Mouse (Mus musculus): ENCODE measurements around the gene Keap1.

Gene Keap1

DNA sequence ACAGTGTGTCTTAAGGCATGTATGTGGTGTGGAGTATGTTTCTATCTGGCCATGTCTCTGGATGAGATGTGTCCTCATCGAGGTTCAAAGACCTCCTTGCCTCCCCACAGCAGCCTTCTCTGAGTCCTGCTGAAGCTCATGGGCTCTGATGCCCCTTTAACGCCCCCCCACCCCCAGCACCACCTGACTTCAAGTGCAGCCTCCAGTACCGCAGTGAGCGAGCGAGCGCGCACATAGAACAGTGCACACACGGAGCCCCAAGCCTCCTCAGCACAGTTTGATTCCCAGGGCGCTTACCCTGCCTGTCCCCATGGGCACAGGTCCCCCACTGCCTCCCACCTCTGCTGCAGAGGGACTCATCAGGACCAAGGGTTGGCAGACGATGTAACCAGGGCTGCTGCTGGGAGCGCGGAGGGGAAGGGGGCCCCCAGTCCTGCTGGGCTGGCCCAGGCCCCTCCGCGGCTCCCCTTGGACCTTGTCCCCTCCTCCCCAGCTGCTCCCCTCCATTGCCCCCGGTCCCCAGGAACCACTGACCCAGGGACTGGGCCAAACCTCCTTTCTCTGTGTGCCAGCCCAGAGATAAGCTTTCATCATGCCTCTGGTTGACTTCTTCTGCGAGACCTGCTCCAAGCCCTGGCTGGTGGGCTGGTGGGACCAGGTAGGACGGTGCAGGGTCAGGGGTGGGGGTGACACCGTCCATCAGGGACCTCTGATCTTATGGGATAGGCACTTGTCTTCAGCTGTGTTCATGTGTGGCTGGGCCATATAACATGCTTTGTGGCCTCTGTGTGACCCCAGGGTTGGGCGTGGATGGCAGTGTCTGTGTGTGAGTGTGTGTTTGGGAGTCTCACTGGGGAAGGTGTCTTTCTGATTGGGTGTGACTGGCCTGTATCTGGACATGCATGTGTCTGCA, 42.4 kb downstream of the Keap1 start:
- DNase-seq (ENCODE audit: low spot score in 2 of 2): no peak

DNA sequence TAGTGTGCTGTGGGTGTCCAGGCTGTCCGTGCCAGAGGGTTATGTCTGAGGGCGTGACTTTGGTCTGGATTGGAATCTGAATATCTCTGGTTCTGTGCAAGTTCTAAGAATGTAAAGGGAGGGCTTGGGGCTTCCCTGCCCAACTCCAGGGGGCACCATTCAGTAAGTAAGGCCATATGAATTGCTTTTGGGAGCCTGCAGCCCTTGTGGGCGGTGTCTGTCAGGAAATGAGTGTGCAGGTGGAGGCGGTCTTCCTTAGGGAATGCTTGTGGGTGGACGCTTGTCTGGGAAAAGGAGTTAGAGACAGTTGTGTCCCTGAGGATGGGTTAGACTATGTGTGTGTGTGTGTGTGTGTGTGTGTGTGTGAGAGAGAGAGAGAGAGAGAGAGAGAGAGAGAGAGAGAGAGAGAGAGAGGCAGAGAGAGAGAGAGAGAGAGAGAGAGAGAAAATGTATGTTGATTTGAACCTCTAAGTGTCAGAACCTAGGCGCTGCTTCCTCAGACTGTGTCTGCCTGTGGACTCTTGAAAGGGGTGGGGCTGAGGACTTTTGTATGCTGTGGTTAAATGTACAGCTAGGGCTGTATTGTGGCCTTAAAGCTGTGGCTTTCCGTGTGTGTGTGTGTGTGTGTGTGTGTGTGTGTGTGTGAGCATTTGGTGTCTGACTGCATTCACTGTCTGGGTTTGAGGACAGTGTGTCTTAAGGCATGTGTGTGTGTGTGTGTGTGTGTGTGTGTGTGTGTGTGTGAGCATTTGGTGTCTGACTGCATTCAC, 43.2 kb downstream of the Keap1 start:
- DNase-seq (ENCODE audit: low spot score in 2 of 2): peak; percentile 37 to 48

DNA sequence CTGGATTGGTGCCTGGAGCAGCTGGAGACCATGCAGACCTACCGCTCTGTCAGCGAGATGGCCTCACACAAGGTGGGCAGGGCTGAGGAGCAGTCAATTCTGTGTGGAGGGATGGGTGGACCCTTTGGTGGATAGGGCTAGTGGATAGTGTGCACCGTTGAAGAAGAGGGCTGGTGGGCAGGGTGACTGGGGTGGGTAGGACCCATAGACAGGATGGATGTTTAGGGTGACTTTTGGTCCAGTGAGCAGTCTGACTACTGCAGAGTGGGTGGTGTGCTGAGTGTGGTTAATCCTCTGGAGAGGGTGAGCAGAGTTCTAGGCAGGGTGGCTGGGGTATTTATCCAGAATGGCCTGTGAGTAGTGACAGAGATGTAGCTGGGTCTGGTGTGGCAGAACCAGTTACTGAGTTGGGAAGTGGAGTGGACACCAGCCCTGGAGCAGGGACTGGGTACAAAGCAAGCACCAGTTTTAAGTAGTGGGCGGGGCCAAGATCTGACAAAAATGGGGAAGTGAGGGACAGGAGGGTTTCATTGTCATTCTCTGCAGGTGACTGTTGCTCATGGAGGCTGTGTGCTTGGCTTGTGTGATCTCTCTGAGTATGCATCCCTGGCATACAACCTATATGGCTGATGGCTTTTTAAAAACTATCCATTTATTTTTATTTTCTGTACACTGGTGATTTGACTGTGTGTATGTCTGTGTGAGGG, 44.2 kb downstream of the Keap1 start:
- peak in 1 of 2 experiments; percentile 56 for DNase-seq (ENCODE audit: low spot score in 2 of 2)

DNA sequence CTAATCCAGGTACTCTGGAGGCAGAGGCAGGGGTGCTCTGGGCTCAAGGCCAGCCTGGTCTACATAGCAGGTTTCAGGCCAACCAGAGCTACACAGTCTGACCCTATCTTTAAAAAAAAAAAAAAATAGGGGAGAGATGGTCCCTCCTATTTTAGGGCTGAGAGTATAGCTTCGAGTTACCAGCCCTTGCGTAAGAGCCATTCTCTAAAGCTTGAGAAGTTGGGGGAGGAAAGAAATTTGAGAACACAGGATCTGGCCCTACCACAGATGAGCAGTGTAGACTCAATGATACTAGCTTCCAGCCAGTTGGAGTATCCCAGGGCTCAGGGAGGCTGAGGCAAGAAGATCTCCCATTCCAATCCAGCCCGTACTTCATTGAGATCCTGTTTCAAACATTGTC, 45.4 kb downstream of the Keap1 start:
- no peak for DNase-seq (ENCODE audit: low spot score in 2 of 2)

DNA sequence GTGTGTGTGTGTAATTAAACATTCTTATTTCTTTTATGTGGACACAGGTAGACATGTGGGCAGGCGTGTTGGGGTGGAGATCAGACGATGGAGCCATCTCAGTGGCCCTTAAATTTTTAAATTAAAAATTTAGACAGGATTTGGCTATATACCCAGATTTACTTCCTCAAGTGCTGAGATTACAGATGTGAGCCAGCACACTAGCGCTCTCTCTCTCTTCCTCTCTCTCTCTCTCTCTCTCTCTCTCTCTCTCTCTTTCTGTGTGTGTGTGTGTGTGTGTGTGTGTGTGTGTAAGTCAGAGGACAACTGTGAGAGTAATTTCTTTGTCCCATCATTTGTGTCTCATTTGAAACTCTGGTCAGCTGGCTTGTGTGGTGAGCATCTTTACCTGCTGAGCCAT, 48.5 kb downstream of the Keap1 start:
- DNase-seq (ENCODE audit: low spot score in 2 of 2): no peak

DNA sequence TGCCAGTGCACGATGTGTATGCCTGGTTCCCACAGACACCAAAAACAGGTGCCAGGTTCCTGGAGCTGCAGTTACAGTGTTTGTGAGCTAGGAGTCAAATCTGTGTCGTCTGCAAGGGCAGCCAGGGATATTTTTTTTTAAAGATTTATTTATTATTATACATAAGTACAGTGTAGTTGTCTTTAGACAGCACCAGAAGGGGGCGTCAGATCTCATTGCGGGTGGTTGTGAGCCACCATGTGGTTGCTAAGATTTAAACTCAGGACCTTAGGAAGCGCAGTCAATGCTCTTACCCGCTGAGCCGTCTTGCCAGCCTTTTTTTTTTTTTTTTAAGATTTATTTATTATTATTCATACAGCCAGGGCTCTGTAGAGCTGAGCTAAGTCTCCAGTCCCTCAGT, 49.3 kb downstream of the Keap1 start:
- DNase-seq (ENCODE audit: low spot score in 2 of 2): peak in 1 of 2 experiments; percentile 59

DNA sequence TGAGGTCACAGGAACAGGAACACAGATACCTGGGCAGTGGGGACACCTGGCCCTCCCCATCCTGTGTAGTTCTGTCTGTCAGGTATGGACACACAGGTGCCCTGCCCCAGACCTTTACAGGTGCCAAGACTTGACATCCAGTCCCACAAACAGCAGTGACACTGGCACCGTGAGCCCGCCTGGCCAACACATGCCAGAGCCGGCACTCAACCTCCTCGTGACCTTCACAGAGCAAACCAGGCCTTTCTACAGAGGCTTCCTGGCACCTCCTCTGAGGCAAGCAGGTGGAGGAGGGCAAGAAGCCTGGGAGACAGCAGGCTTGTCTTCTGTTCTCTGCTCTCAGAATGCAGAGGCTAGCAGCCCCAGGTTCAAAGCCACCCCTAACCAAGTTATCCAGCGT, 53.7 kb downstream of the Keap1 start:
- DNase-seq (ENCODE audit: low spot score in 2 of 2): no peak

DNA sequence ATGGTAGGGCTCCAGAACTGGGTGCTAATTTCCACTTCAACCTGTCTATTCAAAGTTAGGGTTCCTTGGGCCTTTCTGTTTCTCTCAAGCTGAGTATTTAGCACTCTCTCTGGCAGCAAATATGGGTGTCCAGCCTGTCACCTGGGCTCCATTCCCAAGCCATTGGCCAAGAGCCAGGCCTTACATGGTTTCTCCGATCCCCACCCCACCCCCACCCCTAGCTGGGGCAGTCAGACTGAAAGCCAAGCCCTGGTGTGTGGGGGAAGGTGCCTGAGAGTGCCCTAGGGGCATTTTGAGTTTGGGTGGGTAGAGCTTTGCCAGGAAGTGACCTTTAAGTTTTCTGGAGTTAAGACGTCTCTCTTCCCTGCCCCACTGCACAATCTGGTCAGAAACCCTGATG, 54.4 kb downstream of the Keap1 start:
- no peak for DNase-seq (ENCODE audit: low spot score in 2 of 2)

DNA sequence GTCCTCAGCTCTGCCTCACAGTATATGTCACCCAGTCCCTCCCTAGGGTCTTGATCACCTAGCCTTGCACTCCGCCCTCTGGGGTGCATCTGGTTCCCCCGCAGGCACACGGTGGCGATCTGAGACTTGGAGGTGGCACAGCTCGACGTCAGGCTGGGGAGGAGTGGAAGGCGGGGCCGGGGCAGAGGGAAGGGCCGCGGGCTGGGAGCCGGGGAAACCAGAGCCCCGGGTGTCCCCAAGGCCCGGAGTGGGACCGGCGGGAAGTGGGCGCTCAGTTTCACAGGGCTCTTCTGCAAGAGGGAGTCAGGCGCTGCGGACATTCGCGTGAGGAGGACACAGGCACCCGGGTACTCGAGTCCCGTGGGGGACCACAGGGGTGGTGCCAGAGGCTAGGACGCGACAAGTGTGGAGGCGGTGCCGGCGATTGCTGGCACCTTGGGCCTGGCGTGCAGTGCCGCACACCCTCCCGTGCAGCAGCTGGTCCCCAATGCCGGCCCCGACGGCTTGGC, 55.2 kb downstream of the Keap1 start:
- DNase-seq (ENCODE audit: low spot score in 2 of 2): peak; percentile 55 to 58

DNA sequence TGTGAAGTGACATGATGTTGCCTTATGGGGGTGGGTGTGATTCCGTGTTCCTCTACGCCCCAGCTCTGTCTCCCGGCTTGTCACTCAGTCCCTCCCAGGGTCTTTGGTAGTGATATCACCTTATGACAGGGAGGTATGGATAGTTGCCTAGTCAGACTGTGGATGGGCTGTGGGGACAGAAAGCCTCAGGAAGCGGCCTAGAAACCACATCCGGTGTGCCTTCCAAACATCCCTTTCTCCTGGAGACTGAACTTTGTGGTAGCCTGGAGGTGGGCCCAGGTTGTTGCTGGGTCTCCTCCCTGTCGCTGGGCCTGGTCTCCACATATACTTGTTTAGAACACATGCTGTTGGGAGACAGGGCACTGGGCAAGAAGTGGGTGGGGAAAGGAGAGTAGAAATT, 55.7 kb downstream of the Keap1 start:
- DNase-seq (ENCODE audit: low spot score in 2 of 2): no peak

DNA sequence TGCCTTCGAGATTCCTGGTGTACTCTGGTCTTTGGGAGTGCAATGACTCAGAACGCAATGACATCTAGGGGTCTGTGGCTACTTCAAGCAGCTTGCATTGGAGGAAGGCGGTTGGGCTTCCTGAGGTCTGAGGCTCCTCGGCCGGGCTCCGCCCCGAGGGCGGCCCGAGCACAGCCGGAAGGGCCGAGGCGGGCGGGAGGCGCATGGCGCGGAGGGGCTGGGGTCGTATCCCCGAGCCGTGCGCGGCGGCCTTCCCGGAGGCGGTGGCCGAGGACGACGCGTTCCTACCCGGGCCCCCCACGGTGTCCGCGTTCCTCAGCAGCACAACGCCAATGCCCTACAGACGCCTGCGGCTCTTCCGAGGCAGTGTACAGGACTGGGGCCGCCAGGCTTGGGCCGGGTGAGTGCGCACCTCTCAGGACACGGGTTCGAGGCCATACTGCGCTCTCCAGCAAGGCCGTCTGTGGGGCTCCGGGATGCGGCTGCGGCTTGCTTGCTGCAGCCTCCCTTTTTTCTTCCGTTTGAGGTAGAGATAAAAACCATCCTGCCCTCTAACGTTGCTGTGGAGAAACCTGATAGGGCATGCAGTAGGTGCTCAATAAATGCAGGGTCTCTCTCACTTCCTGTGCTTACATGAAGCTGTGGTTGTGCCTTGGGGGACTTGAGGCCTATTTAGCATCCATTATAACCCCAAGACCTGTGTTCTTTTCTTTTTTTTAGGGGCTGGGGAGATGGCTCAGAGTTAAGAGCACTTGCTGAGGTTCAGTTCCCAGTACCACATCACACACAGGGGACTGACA, 57.5 kb downstream of the Keap1 start:
- peak; percentile 31 to 44 for DNase-seq (ENCODE audit: low spot score in 2 of 2)

DNA sequence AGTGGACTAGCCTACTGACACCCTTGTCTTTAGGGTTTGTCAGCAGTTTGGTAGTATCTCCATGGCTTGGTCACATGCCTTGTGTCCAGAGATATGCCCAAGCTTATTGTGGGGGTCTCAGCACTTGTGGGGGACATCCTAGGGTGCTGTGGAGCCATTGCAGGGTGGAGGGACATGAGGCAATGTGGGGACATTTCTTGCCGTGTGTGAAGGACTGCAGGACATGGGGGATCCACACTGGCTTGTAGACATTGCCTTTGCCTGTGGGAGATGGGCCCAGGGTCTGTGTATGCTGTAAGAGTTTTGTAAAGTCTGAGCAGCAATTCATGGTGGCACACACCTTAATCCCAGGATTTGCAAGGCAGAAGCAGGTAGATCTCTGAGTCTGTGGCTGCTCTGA, 58.3 kb downstream of the Keap1 start:
- DNase-seq (ENCODE audit: low spot score in 2 of 2): no peak

DNA sequence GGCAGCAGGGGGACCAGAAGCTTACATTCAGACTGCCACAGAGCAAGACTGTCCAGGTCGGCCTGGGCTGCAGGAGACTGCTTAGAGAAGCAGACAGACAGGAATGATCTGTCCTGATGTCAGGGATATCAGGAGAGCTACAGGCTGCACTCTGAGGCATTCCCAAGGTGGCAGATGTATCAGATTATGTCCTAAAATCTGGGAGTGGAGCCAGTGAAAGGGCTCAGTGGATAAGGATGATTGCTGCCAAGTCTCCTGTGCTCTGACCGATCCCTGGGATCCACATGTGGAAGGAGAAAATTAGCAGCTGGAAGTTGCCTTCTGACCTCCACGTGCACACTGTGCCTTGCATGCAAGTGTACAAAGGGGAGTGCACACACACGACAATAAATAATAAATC, 58.8 kb downstream of the Keap1 start:
- no peak for DNase-seq (ENCODE audit: low spot score in 2 of 2)
